Mouse (Mus musculus): Measurements from ENCODE around the gene Tlr6. TPM values are rescaled to one million over a fixed set of nuclear protein-coding genes. Genes with fewer than 3 reads are reported as not detected.

Tlr6 gene
- total RNA-seq (2023), result 10 to 100 TPM; 19.7 to 21.5 TPM

DNA sequence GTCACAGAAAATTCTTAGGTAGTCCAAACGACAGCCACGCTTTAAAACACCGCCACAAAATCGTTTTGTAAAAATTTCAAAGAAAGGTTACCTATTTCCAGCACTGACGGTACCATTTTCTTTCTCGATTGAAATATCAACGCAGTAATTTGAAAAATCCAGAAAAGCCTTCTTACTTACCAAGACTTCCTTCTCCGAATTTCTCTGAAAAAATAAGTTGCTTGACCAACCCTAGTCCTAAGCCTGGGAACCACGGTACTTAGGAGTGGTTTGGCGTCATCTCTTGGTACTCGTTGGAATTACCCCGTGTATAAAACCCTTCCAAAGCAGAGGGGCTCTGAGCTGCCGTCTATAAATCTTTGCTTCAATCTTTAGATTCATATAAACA is at the start of gene Tlr6:
Gene Tlr6 (minus strand): TSS at position 255 of the 388 bp plus-strand sequence.

DNA sequence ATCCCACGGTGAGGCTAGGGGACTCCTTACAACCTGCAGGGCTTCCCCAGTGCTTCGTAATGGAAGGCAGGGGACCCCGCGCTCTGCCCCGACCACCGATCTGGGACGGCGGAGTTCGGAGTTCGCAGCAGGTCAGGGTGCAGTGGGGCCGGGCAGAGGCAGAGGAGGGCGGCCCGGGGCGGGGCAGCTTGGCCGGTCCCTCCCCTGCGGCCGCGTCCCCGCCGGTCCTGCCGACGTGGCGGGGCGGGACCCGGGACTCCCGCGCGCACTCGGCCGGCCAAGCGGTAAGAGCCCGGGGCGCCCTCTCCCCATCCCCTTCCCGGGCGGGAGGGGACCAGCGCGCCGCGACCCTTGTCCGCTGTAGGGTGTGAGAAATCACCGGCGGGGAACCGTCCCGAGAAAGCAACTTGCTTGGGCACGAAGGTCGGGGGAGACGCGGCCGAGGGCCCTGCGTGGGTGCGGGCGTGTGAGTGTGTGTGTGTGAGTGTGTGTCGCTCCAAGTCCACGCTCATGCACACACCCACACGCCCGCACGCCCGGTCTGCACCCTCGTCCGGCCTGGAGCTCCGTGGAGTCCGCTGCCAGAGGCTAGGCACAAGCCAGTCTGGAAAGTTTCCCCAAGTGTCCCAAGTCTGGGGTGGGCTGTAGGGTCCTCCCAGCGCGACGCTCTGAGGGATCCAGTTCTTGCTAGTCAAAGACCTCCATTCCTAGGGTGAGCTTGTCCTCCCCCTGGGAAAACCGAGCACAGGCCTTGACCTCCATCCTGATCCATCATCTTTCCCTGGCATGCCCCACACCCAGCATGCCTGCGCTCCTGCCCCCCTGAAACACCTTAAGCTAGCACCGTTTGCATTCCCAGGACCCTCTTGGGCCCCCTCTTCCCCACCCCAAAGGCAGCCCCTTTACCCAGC is 10.2 kb upstream of the Tlr6 start, which contains the start of gene Fam114a1:
Gene Fam114a1 (plus strand): TSS at position 211 of the 911 bp plus-strand sequence.

Other genes starting within 250 kb of the Tlr6 start
- 100 to 1,000 TPM; 103 TPM for gene Klf3, start 156.7 kb downstream of the Tlr6 start, total RNA-seq (2023)
- 1 to 10 TPM; 6.2 to 8.8 TPM for gene Tlr1, start 26.5 kb downstream of the Tlr6 start, total RNA-seq (2023)
- gene Fam114a1, start 10.0 kb upstream of the Tlr6 start, total RNA-seq (2023), result 10 to 100 TPM; 12.1 to 14.2 TPM
- 10 to 100 TPM; 31.7 to 40.7 TPM for gene Tmem156, start 132.0 kb upstream of the Tlr6 start, total RNA-seq (2023)
- 10 to 100 TPM; 47.8 to 48.1 TPM for gene Klhl5, start 147.4 kb upstream of the Tlr6 start, total RNA-seq (2023)
- gene Wdr19, start 239.6 kb upstream of the Tlr6 start, total RNA-seq (2023), result under 1 TPM; 0.49 to 0.51 TPM